Mouse (Mus musculus): Measurements from ENCODE around the gene Cdc42se2.

DNA sequence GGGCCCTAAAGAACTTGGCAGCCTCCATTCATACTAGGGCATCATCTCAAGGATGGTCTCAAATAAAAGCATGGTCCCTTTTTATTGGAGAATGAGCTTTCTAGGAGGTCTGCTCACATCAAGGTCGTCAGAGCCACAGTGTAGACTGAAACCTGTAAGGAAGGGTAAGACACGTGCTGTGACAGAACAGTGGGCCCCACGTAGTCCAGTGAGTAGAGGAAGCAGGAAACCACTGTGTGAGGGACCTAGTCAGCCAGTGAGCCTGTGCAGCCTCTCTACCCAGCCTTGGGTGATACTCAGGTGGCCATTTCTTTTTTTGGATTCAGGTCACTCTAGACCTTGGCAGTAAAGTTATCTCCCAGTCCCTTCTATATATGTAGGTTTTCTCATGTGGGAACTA, 87.5 kb downstream of the Cdc42se2 start:
- TF ChIP-seq CTCF (IDR thresholded peaks at IDR 0.05), result no peak
- TF ChIP-seq EP300 (IDR thresholded peaks at IDR 0.05), result no peak
